Mouse (Mus musculus): Measurements from ENCODE around the gene Gpa33.
"Not testable (repeated sequence)": the region's sequence is repeated elsewhere in the genome, so short reads cannot be mapped to it uniquely, and the experiment has no call there.

Gene Gpa33

GRCm38 (mm10) chr1:166135091-166135740, 5.2 kb downstream of the Gpa33 start:
- DNase-seq (ENCODE audit: low spot score): no peak

GRCm38 (mm10) chr1:166137244-166137938, 7.4 kb downstream of the Gpa33 start:
- DNase-seq (ENCODE audit: low spot score): no peak

- no peak for DNase-seq (ENCODE audit: low spot score)
Measured at GRCm38 (mm10) chr1:166138136-166138535, 8.1 kb downstream of the Gpa33 start.

GRCm38 (mm10) chr1:166139113-166139512, 9.1 kb downstream of the Gpa33 start:
- no peak for DNase-seq (ENCODE audit: low spot score)

GRCm38 (mm10) chr1:166139620-166140184, 9.7 kb downstream of the Gpa33 start:
- DNase-seq (ENCODE audit: low spot score): no peak

- not testable (repeated sequence) for DNase-seq (ENCODE audit: low spot score)
Measured at GRCm38 (mm10) chr1:166141868-166142267, 11.8 kb downstream of the Gpa33 start.

GRCm38 (mm10) chr1:166142369-166142768, 12.3 kb downstream of the Gpa33 start:
- DNase-seq (ENCODE audit: low spot score): no peak

- DNase-seq (ENCODE audit: low spot score): no peak
Measured at GRCm38 (mm10) chr1:166146626-166147025, 16.6 kb downstream of the Gpa33 start.

GRCm38 (mm10) chr1:166147657-166148056, 17.6 kb downstream of the Gpa33 start:
- DNase-seq (ENCODE audit: low spot score): no peak

- DNase-seq (ENCODE audit: low spot score): no peak
Measured at GRCm38 (mm10) chr1:166149441-166149840, 19.4 kb downstream of the Gpa33 start.

- DNase-seq (ENCODE audit: low spot score): no peak
Measured at GRCm38 (mm10) chr1:166150035-166150434, 20.0 kb downstream of the Gpa33 start.

GRCm38 (mm10) chr1:166151341-166151740, 21.3 kb downstream of the Gpa33 start:
- DNase-seq (ENCODE audit: low spot score): no peak

GRCm38 (mm10) chr1:166152034-166152433, 22.0 kb downstream of the Gpa33 start:
- DNase-seq (ENCODE audit: low spot score): no peak

- DNase-seq (ENCODE audit: low spot score): peak; percentile 80
Measured at GRCm38 (mm10) chr1:166153351-166154120, 23.5 kb downstream of the Gpa33 start.

GRCm38 (mm10) chr1:166154162-166155112, 24.4 kb downstream of the Gpa33 start:
- DNase-seq (ENCODE audit: low spot score): no peak

- DNase-seq (ENCODE audit: low spot score): no peak
Measured at GRCm38 (mm10) chr1:166155113-166155494, 25.1 kb downstream of the Gpa33 start.

- DNase-seq (ENCODE audit: low spot score): no peak
Measured at GRCm38 (mm10) chr1:166157712-166158111, 27.7 kb downstream of the Gpa33 start.

- DNase-seq (ENCODE audit: low spot score): no peak
Measured at GRCm38 (mm10) chr1:166158664-166159063, 28.6 kb downstream of the Gpa33 start.

GRCm38 (mm10) chr1:166160111-166160510, 30.1 kb downstream of the Gpa33 start:
- DNase-seq (ENCODE audit: low spot score): no peak

- no peak for DNase-seq (ENCODE audit: low spot score)
Measured at GRCm38 (mm10) chr1:166160569-166161445, 30.8 kb downstream of the Gpa33 start.

Measured in layer of hippocampus, adult 9-10 months (tissue).